Mouse (Mus musculus) ES-E14 (cell line): Measurements from ENCODE around the gene 1300017J02Rik.

Experiments used
- CHD2 ChIP-seq: IDR thresholded peaks from 2 replicates; pipeline ENCODE4 v1.6.1; 2014; ENCODE audit warnings: mild to moderate bottlenecking, low read depth, low read length, inconsistent platforms
- HCFC1 ChIP-seq: IDR thresholded peaks from 2 replicates; pipeline ENCODE4 v1.6.1; 2012; ENCODE audit warnings: low read length, inconsistent platforms, borderline replicate concordance; ENCODE audit not compliant: insufficient read depth
- MAFK ChIP-seq: IDR thresholded peaks from 2 replicates; pipeline ENCODE4 v1.6.1; 2014; ENCODE audit warnings: mild to moderate bottlenecking, low read depth, low read length, inconsistent platforms; ENCODE audit not compliant: insufficient read depth
- ZC3H11A ChIP-seq: IDR thresholded peaks from 2 replicates; pipeline ENCODE4 v1.6.1; 2012; ENCODE audit warnings: low read depth, mild to moderate bottlenecking, inconsistent platforms, low read length, borderline replicate concordance
- ZNF384 ChIP-seq: IDR thresholded peaks from 2 replicates; pipeline ENCODE4 v1.6.1; 2012; ENCODE audit warnings: low read depth, low read length, inconsistent platforms

DNA sequence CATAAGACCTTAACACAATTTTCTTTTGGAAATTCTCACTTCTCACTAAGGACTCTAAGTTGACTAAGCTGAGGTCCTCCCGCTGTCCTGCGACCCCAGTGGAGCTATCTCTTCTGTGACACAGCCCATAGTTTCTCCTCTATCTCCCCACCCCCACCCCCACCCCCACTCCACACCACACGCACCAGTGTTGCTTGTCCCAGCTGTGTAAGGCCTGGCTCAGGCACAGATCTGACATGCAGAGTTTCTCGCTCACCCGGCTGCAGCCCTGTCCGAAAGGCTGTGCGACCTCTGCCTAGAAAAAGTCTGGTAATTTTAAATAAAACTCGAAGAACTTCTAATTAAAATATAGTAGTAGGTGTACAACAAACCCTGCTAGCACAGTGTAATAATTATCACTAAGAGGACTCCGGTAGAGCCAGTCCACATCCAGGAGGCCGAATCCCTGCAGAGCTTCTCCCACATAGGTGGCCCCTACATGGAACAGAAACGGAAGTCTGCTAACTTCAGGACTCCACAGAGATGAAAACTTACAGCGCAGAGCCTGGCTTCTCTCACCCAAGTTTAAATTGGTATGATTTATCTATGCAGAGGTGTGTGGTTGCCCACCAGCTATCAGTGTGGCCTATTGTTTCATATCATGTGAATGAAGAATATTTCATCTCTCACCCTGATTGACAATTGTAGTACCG lies 16.2 kb downstream of the 1300017J02Rik start:
- TF ChIP-seq CHD2 (no peak), ZNF384 (no peak), ZC3H11A (no peak), MAFK (no peak), HCFC1 (no peak)
